Mouse (Mus musculus): ENCODE data around the gene Smarcad1.

The Smarcad1 gene

DNA sequence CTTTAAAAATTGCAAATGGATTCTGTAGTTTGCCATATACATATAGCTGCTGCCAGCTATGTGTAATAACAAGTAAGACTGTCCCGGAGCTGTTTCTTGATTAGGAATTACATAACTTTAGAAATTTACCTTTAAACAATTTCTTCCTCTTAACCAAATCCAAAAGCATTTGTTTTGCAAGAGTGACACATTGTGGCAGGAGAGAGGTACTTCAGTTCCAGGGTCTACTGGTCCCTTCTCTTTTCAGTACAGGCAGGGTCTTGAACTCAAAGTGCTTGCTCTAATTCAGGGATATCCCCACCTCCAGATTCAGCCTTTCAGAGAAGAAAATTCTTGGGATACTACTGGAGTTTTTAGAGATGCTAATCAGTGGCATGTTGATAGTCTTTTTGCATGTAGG lies 36.8 kb downstream of the Smarcad1 start:
- no peak for DNase-seq (ENCODE audit: low spot score in 2 of 2)

DNA sequence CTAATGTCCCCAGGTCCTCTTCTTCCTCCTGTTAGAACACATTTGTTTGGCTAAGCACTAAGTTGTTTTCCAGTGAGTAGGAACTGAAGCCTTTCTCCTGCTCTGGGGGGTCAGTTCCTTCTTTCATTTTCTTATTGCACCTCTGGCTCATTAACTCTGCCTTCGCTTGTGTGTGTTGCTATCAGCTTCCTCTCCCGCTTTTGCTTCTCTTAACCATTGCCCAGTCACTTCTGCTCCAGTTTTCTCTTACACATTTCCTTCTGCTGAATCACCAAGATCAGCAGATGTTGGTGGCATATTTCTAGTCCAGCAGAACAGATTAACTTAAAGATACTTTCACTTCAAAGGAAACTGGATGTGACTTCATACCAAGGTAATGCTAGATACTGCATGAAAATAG lies 72.5 kb downstream of the Smarcad1 start:
- DNase-seq (ENCODE audit: low spot score in 2 of 2): no peak

DNA sequence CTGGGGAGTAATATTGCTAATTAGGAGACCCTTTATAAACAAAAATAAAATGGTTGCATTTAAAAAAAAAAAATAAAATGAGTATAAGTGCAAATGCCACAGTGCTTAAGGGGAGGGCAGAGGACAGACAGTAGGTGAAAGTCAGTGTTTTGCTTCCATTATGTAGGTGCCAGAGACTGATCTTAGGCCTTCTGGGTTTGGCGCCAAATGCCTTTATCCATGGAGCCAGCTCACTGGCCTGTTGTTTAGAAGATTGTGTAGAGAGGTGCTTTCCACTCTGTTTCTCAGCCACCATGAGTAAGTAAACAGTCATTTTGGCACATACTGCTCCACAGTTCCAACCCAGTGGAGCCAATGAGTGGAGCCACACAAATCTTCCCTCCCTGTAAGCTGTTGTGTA lies 75.2 kb downstream of the Smarcad1 start:
- no peak for DNase-seq (ENCODE audit: low spot score in 2 of 2)

DNA sequence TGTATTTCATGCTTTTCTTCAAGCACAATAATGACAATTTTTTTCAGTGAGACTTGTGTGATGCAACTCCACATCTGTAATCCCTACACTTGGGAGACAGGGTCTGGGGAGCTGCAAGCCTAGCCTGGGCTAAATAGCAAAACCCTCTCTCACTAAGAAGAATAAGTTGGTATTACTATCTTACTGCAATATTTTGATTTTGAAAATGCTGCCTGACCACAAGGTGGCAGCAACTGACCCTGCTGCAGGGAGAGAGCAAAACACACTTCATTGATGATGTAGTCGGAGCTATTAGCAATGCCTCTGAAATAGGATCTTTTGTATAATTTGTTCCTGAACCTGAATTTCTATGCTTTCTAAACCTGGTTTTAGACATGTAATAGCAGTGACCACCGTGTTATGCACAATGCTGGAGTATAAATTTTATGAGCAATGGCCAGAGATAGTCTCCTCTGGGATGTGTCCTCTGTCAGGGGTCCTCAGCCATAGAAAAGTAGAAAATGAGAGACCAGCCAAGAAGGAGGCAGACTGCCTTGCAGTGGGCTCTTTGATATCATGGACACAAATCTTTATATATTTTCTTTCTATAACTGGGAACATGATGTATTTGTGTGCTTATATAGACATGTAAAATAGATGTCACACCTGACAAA lies 83.8 kb downstream of the Smarcad1 start:
- peak in 1 of 2 experiments; percentile 38 for DNase-seq (ENCODE audit: low spot score in 2 of 2)

DNA sequence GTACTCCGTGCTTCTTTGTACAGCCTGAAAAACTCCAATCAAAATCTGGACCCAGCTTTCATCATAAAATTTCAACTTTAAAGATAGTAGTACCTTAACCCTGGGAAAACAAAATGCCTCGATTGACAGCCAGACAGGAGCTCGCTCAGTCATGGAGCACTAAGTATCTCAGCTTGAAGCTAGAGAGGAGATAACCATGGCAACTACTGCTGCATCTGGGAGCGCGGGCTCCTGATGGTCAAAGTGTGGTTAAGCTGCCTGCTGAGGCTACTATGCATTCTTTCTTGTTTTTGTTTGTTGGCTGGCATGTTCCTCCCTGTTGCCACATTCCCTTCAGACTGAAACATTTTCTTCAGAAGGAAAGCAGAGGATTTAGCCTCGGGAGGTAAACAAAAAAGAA lies 90.0 kb downstream of the Smarcad1 start:
- no peak for DNase-seq (ENCODE audit: low spot score in 2 of 2)

DNA sequence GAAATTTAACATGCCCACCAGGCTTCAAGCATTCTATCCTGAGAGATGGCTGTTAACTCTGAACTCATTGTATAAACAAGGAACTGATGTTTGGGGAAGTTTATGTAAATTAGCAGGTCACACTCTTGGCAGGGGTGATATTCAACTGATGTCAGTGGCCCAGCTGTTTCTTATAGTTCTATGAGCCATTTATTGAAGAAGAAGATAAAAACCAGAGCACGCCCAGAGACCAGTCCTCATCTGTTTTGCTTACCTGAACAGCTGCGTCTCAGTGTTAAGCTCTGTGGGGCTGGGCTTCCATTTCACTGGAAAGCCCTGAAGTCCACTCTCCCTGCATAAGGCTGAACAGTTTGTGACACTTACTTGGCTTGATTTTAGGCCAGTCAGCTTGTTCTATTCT lies 95.4 kb downstream of the Smarcad1 start:
- DNase-seq (ENCODE audit: low spot score in 2 of 2): no peak

DNA sequence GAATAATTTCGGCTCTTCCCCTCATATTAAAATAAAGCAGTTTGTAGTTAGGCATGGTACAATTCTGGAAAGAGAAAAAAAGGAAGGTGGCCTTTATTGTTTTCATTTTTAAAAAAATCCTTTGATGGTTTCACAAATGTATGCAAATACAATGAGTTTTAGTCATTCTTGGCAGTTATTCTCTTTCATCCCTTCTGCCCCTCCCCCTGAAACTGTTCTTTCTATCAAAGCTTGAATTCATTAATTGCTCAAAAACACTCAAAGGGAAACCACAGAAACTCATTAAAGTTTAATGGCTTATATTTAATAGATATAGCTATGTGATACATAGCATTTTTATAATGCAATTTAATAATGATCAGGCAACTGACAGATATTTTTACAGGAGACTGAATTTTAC lies 95.9 kb downstream of the Smarcad1 start:
- no peak for DNase-seq (ENCODE audit: low spot score in 2 of 2)

DNA sequence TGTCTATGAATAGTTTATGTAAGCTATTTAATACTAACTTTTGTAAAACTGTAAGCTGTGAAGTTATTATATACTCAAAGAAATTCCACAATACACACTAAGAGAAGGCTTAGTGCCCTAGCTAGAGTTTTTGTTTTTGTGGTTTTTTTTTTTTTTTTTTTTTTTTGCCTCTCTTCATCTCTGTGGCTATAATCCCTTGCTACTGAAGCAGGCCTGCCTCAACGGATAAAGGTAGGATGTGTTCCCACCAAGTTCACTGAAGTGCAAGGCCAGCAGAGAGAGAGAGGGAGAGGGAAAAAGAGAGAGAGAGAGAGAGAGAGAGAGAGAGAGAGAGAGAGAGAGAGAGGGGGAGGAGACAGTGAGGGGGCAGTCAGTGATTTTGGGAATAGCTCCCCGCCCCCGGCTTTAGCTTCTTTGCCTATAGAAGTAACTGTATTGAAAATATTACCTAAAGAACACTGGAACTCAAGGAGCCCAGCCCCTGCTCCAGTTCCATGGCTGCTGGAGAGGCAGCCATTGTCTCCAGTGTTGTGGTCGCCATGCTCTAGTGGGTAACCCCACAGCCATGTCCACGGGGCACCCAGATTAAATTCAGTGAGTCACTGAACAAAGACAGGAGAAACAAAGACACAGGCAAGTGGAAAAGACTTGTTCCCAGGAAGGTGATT lies 97.8 kb downstream of the Smarcad1 start:
- no peak for DNase-seq (ENCODE audit: low spot score in 2 of 2)

DNA sequence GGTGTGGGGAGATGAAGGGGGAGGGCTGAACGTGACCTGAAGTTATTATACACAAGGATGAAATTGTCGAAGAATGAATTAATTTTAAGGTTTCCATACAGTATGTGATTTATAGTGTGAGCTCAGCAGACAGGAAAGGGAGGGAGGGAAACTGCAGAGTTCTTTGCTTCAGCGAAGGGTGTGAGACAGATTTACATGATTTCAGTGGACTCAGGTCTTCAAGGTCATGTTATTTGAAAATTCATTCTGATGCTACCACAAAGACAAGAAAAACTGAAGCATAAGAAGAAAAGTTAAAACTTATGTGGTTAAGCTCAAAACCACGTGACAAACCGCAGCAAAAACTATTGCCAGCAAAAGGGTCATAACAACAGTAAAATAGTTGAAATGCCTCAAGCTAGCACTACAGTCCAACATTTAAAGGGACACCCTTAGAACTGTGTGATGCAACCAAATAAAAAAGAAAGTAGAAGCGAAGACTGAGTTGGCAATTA lies 98.4 kb downstream of the Smarcad1 start:
- DNase-seq (ENCODE audit: low spot score in 2 of 2): no peak

DNA sequence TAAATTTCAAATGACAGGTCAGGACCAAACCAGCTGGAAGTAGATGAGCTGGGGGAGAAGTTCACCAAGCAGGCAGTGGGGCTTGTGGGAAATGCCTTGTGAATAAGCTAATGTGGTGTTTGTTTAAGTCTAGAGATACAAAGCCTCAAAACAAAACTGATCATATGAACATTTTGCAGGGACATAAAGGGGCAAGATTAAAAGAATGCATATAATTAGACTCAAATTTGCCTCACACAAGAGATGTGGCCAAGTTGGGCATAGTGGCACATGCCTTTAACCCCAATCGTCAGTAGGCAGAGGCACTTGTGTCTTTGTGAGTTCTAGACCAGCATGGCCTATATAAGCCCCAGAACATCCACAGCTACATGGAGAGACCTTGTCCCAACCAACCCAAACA lies 99.9 kb downstream of the Smarcad1 start:
- no peak for DNase-seq (ENCODE audit: low spot score in 2 of 2)

GRCm38 (mm10) chr6:65144621-65145205 lies 102.3 kb downstream of the Smarcad1 start, which contains the start of gene Hpgds:
Hpgds (minus strand) TSS chr6:65144908.
- DNase-seq (ENCODE audit: low spot score in 2 of 2): no peak

GRCm38 (mm10) chr6:65146363-65146762 lies 104.0 kb downstream of the Smarcad1 start:
- no peak for DNase-seq (ENCODE audit: low spot score in 2 of 2)

DNA sequence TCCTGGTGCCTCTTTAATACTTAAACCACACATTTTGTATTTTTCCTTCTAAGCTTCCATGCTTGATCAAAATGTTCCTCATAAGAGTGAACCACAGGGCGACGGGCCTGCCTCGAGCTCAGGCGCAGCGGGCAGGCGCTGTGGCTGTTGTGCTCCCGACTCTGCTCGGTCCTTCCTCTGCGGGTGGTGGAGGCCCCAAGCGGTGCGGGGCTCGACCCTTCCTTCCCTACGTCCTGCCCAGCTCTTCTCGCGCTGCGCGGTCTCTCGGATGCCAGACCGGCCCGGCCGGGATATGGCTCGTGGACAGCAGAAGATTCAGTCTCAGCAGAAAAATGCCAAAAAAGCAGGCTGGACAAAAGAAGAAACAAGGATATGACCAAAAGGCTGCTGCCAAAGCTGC lies 108.3 kb downstream of the Smarcad1 start:
- no peak for DNase-seq (ENCODE audit: low spot score in 2 of 2)

DNA sequence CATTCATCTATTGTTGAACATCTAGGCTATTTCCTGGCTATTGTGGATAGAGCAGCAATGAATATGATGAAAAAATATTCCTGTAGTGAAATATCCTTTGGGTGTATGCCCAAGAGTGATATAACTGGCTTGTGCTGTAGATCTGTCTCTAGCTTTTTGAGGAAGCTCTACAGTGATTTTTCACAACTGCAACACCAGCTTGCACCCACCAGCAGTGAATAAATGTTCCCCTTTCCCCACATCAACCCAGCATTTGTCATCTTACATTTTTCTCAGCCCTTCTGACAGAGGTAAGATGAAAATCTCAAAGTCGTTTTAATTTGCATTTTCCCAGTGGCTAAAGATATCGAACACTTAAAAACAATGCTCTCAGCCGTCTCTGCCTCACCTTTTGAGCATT lies 111.2 kb downstream of the Smarcad1 start:
- no peak for DNase-seq (ENCODE audit: low spot score in 2 of 2)

DNA sequence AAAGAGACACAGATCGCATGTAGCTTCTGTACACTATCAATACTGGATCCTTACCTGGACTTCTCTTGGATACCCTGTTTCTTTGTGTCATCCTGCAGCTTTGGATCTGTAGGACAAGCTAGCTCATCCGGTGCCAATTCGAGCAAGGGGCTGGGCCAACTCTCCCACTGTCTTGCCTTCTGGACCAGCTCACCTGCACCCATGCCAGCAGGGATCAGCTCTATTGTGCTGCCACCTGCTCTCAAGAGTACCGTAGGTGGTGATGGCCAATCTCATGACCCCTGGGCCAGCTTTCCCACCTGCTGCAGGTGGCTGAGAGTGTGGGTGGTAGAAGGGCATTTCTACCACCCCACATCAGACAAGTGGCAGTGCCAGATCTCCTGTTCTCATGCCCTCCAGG lies 114.7 kb downstream of the Smarcad1 start:
- no peak for DNase-seq (ENCODE audit: low spot score in 2 of 2)

- DNase-seq (ENCODE audit: low spot score in 2 of 2): no peak
These were observed 117.1 kb downstream of the Smarcad1 start for GRCm38 (mm10) chr6:65159381-65159942.

- DNase-seq (ENCODE audit: low spot score in 2 of 2): peak in 1 of 2 experiments; percentile 14
These were observed 121.8 kb downstream of the Smarcad1 start for GRCm38 (mm10) chr6:65164137-65164536.

DNA sequence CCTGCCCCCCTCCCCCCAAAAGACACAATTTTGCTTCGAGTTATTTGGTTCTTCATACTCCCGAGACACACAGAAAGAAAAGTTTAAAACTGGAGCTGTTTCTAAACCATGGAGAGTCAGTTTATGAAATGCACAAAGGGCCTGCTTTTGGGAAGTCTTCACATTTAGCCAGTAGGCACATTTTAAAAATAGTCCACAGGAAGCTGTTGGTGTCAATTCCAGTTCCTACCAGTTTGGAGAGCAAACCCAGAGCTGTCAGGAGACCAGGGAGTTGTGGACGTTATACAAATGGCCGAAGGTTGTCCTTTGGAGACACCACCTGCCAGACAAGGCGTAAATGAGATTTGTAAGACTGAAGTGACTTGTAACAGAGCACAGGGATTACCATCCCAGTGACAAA lies 122.6 kb downstream of the Smarcad1 start:
- DNase-seq (ENCODE audit: low spot score in 2 of 2): no peak
